Mouse (Mus musculus) ES-E14 (cell line): ENCODE results near the gene Adgrg1.

Experiments used
- CHD2 ChIP-seq: IDR thresholded peaks from 2 replicates; pipeline ENCODE4 v1.6.1; 2014; ENCODE audit warnings: mild to moderate bottlenecking, low read depth, low read length, inconsistent platforms
- HCFC1 ChIP-seq: IDR thresholded peaks from 2 replicates; pipeline ENCODE4 v1.6.1; 2012; ENCODE audit warnings: low read length, inconsistent platforms, borderline replicate concordance; ENCODE audit not compliant: insufficient read depth
- ZNF384 ChIP-seq: IDR thresholded peaks from 2 replicates; pipeline ENCODE4 v1.6.1; 2012; ENCODE audit warnings: low read depth, low read length, inconsistent platforms

GRCm38 (mm10) chr8:94976651-94977417 is 2.3 kb downstream of the Adgrg1 start:
- no peak for TF ChIP-seq ZNF384
- no peak for TF ChIP-seq HCFC1
- no peak for TF ChIP-seq CHD2
